Mouse (Mus musculus) cerebellum, postnatal 25 days (tissue): ENCODE data around the gene Trib2.

Experiments used
- DNase-seq, 2 experiments: peaks; one replicate each; pipeline ENCODE4 v3.0.0; 2021; ENCODE audit warnings: mixed read lengths in 2 of 2

Gene Trib2

GRCm38 (mm10) chr12:15761453-15762116, 55.1 kb downstream of the Trib2 start:
- DNase-seq, result no peak

- DNase-seq, result no peak
Observed at GRCm38 (mm10) chr12:15760684-15761083, 56.0 kb downstream of the Trib2 start.

GRCm38 (mm10) chr12:15758866-15759265, 57.9 kb downstream of the Trib2 start:
- peak in 1 of 2 experiments; percentile 31 for DNase-seq

GRCm38 (mm10) chr12:15757351-15757750, 59.4 kb downstream of the Trib2 start:
- DNase-seq, result no peak

GRCm38 (mm10) chr12:15755030-15755690, 61.6 kb downstream of the Trib2 start:
- DNase-seq, result no peak

GRCm38 (mm10) chr12:15754602-15755001, 62.1 kb downstream of the Trib2 start:
- no peak for DNase-seq

- no peak for DNase-seq
Observed at GRCm38 (mm10) chr12:15749646-15750195, 67.0 kb downstream of the Trib2 start.

GRCm38 (mm10) chr12:15745752-15746151, 71.0 kb downstream of the Trib2 start:
- DNase-seq, result no peak
